Mouse (Mus musculus) lung, postnatal 0 days (tissue): ENCODE results near the gene Zfp652. TPM values are rescaled to one million over a fixed set of nuclear protein-coding genes. Genes with fewer than 3 reads are reported as not detected.
"Not testable (repeated sequence)": the region's sequence is repeated elsewhere in the genome, so short reads cannot be mapped to it uniquely, and the experiment has no call there.

ENCODE experiments used
- ATAC-seq: fragments of 200-750 bp; cut with Nextera tagmentation; 2 replicates; pipeline ENCODE4 v1.8.0; 2017; ENCODE audit warnings: moderate library complexity
- DNase-seq: peaks from one replicate; pipeline ENCODE4 v3.0.0-alpha.2; 2016; ENCODE audit warnings: low spot score
- H3K27ac ChIP-seq: fragments of 300-500 bp; sonication (generic); 2 replicates; pipeline ENCODE4 v1.5.1; 2014; ENCODE audit warnings: antibody characterized with exemption, mild to moderate bottlenecking, low read length, mixed read lengths
- H3K27me3 ChIP-seq: fragments of 300-500 bp; sonication (generic); replicated peaks from 2 replicates; pipeline ENCODE4 v1.6.1; 2014; ENCODE audit warnings: low read length, mixed read lengths; ENCODE audit not compliant: insufficient read depth
- H3K36me3 ChIP-seq: fragments of 300-500 bp; sonication (generic); 2 replicates; pipeline ENCODE4 v1.6.1; 2014; ENCODE audit warnings: low read length, mixed read lengths; ENCODE audit not compliant: insufficient read depth
- H3K4me1 ChIP-seq: fragments of 300-500 bp; sonication (generic); 2 replicates; pipeline ENCODE4 v1.6.1; 2014; ENCODE audit warnings: antibody characterized with exemption, low read depth, low read length, mixed read lengths; ENCODE audit not compliant: insufficient read depth
- H3K4me2 ChIP-seq: fragments of 300-500 bp; sonication (generic); replicated peaks from 2 replicates; pipeline ENCODE4 v1.6.1; 2014; ENCODE audit warnings: low read depth, mild to moderate bottlenecking, low read length, moderate library complexity, mixed read lengths
- H3K4me3 ChIP-seq: fragments of 300-500 bp; sonication (generic); 2 replicates; pipeline ENCODE4 v1.5.1; 2014; ENCODE audit warnings: low read depth, low read length
- H3K9ac ChIP-seq: fragments of 300-500 bp; sonication (generic); replicated peaks from 2 replicates; pipeline ENCODE4 v1.6.1; 2014; ENCODE audit warnings: low read depth, mild to moderate bottlenecking
- H3K9me3 ChIP-seq: fragments of 300-500 bp; sonication (generic); 2 replicates; pipeline ENCODE4 v1.6.1; 2016; ENCODE audit warnings: low read length, mixed read lengths
- CTCF ChIP-seq: IDR thresholded peaks from 2 replicates; pipeline ENCODE4 v1.5.1; 2016; ENCODE audit warnings: antibody characterized with exemption, mild to moderate bottlenecking
- EP300 ChIP-seq: IDR thresholded peaks from 2 replicates; pipeline ENCODE4 v1.6.1; 2016; ENCODE audit warnings: antibody characterized with exemption, mild to moderate bottlenecking, control low read depth
- WGBS: fragments of 180-500 bp; shearing (Covaris S2); extraction: QIAGEN DNeasy Blood & Tissue Kit; methylation state at CpG from one replicate; pipeline ENCODE4 v1.1.7; 2014; 5-methylcytosine and 5-hydroxymethylcytosine counted together
- polyA plus RNA-seq: library from polyadenylated mRNA; unstranded; fragments of >200 nt; fragmentation: Nextera tagmentation; extraction: Ambion mirVana; gene quantifications from 2 replicates; pipeline ENCODE4 v1.2.1, GENCODE M21; 2015

The Zfp652 gene
- polyA plus RNA-seq, 1 experiment from 2014 or later = 18.5 TPM

GRCm38 (mm10) chr11:95861397-95861796, 148.9 kb downstream of the Zfp652 start:
- ATAC-seq = no peak
- DNase-seq = no peak
- no peak for TF ChIP-seq CTCF
- TF ChIP-seq EP300 = no peak
- WGBS = 91% methylated on average over 8 of the region's 8 CpGs
- Histone ChIP-seq H3K27me3 (no peaks in the 10 kb centered on the region), H3K4me1 (0 out of 2 replicates have a peak, but pooled peaks cover 4% of the 10 kb centered on the region), H3K27ac (no peak overlapping the region), H3K36me3 (no peaks in the 10 kb centered on the region), H3K9ac (no peak overlapping the region), H3K4me3 (no peak overlapping the region), H3K9me3 (no peaks in the 10 kb centered on the region), H3K4me2 (no peak overlapping the region)

GRCm38 (mm10) chr11:95869442-95869841, 157.0 kb downstream of the Zfp652 start:
- no peak for DNase-seq
- Histone ChIP-seq H3K4me1 (no peaks in the 10 kb centered on the region), H3K27ac (no peak overlapping the region), H3K9me3 (no peaks in the 10 kb centered on the region), H3K4me2 (no peak overlapping the region), H3K9ac (no peak overlapping the region), H3K4me3 (no peak overlapping the region), H3K36me3 (no peaks in the 10 kb centered on the region), H3K27me3 (no peaks in the 10 kb centered on the region)
- WGBS = 63% methylated on average over 4 of the region's 4 CpGs
- no peak for TF ChIP-seq CTCF
- no peak for TF ChIP-seq EP300
- ATAC-seq = no peak

GRCm38 (mm10) chr11:95869918-95870470, 157.5 kb downstream of the Zfp652 start:
- ATAC-seq = no peak
- Histone ChIP-seq H3K27ac (no peak overlapping the region), H3K9me3 (no peaks in the 10 kb centered on the region), H3K9ac (no peak overlapping the region), H3K4me2 (no peak overlapping the region), H3K27me3 (no peaks in the 10 kb centered on the region), H3K4me3 (no peak overlapping the region), H3K4me1 (no peaks in the 10 kb centered on the region), H3K36me3 (no peaks in the 10 kb centered on the region)
- TF ChIP-seq EP300 = no peak
- no peak for TF ChIP-seq CTCF
- peak; percentile 18 for DNase-seq
- 46% methylated on average over 6 of the region's 6 CpGs for WGBS

- Histone ChIP-seq H3K36me3 (no peaks in the 10 kb centered on the region), H3K9me3 (no peaks in the 10 kb centered on the region), H3K27me3 (no peaks in the 10 kb centered on the region), H3K4me1 (no peaks in the 10 kb centered on the region), H3K4me2 (no peak overlapping the region), H3K4me3 (no peak overlapping the region), H3K27ac (no peak overlapping the region), H3K9ac (no peak overlapping the region)
- DNase-seq = no peak
- no peak for TF ChIP-seq CTCF
- WGBS = 28% methylated on average over 9 of the region's 9 CpGs
- ATAC-seq = no peak
Measured at GRCm38 (mm10) chr11:95875804-95876203, 163.3 kb downstream of the Zfp652 start.

GRCm38 (mm10) chr11:95876296-95876695, 163.8 kb downstream of the Zfp652 start:
- Histone ChIP-seq H3K9ac (no peak overlapping the region), H3K4me2 (no peak overlapping the region), H3K36me3 (no peaks in the 10 kb centered on the region), H3K27ac (no peak overlapping the region), H3K4me3 (no peak overlapping the region), H3K9me3 (no peaks in the 10 kb centered on the region), H3K27me3 (no peaks in the 10 kb centered on the region), H3K4me1 (no peaks in the 10 kb centered on the region)
- TF ChIP-seq CTCF = peak; percentile 94
- TF ChIP-seq EP300 = no peak
- ATAC-seq (no peak), DNase-seq (peak; percentile 69)
- WGBS = 16% methylated on average over 7 of the region's 7 CpGs

- H3K4me3 ChIP-seq, H3K27ac ChIP-seq, H3K9ac ChIP-seq, H3K4me1 ChIP-seq, DNase-seq, ATAC-seq, H3K27me3 ChIP-seq, H3K4me2 ChIP-seq, H3K9me3 ChIP-seq, H3K36me3 ChIP-seq: not testable (repeated sequence)
- WGBS = 62% methylated on average over 2 of the region's 2 CpGs
Measured at GRCm38 (mm10) chr11:95879861-95880260, 167.4 kb downstream of the Zfp652 start.

Other genes with a start within 250 kb of the Zfp652 start
- 1.2 and 1.5 TPM in 2 replicates for gene Nxph3, start 198.1 kb upstream of the Zfp652 start, polyA plus RNA-seq
- gene Ngfr, start 124.9 kb upstream of the Zfp652 start, polyA plus RNA-seq = 0.43 and 0.50 TPM in 2 replicates
- gene Phb, start 45.7 kb upstream of the Zfp652 start, polyA plus RNA-seq = 94.7 and 95.1 TPM in 2 replicates
- gene B130006D01Rik, start 10.9 kb downstream of the Zfp652 start, polyA plus RNA-seq = 0.42 and 0.61 TPM in 2 replicates
- 1.3 and 1.6 TPM in 2 replicates for gene Phospho1, start 111.8 kb downstream of the Zfp652 start, polyA plus RNA-seq
- 62.5 and 75.9 TPM in 2 replicates for gene Gngt2, start 124.5 kb downstream of the Zfp652 start, polyA plus RNA-seq
- 29.4 and 33.3 TPM in 2 replicates for gene Abi3, start 129.8 kb downstream of the Zfp652 start, polyA plus RNA-seq
- not detected in 2 replicates for gene B4galnt2, start 202.2 kb downstream of the Zfp652 start, polyA plus RNA-seq